17 mouse cellular contexts compared by ENCODE assay signal in genomic region chr11:29092403-29092802, GRCm38 (mm10). TPM values are rescaled to one million over a fixed set of nuclear protein-coding genes. Genes with fewer than 3 reads are reported as not detected.
DNase-seq lines count a peak whose midpoint lies in the region; ATAC-seq and TF ChIP-seq lines count a peak whose summit lies in the region.
"Had no signal": no experiment of that assay in that cellular context is flagged by ENCODE, and none has a peak within 500 bp of the region (broad histone marks: within the 10 kb centered on the region; RNA-seq: fewer than 3 reads in every experiment).

No protein-coding gene starts in this region.

- H3K4me3 ChIP-seq in kidney, adult 2 months (ENCODE audit: insufficient read depth, low read depth, low read length) = no peak overlapping the region
- no peak overlapping the region for H3K4me3 ChIP-seq in lung, embryonic 14.5 days (ENCODE audit: low read depth, low read length)
- H3K4me3 ChIP-seq in embryonic facial prominence, embryonic 14.5 days (ENCODE audit: low read depth, low read length) = no peak overlapping the region
- H3K4me3 ChIP-seq: embryonic facial prominence, embryonic 15.5 days; forebrain, embryonic 12.5 days; hindbrain, embryonic 15.5 days; limb, embryonic 12.5 days; neural tube, embryonic 12.5 days had no signal

- H3K4me1 ChIP-seq in kidney, adult 2 months (ENCODE audit: control insufficient read depth, insufficient read depth, low read length) = no peaks in the 10 kb centered on the region
- no peaks in the 10 kb centered on the region for H3K4me1 ChIP-seq in lung, embryonic 14.5 days (ENCODE audit: insufficient read depth)
- no peaks in the 10 kb centered on the region for H3K4me1 ChIP-seq in embryonic facial prominence, embryonic 14.5 days (ENCODE audit: control insufficient read depth, insufficient read depth, low read length)
- H3K4me1 ChIP-seq: embryonic facial prominence, embryonic 15.5 days; forebrain, embryonic 12.5 days; hindbrain, embryonic 15.5 days; limb, embryonic 12.5 days; neural tube, embryonic 12.5 days had no signal

- no peak for TF ChIP-seq CTCF in kidney, adult 2 months (conservative IDR thresholded peaks at IDR 0.05; ENCODE audit: insufficient read depth, insufficient read length, low read depth, low read length)
- TF ChIP-seq CTCF in lung, embryonic 14.5 days (IDR thresholded peaks at IDR 0.05; ENCODE audit: low read depth) = peak; percentile 14; the same call in 1 of the 2 replicates

- DNase-seq in cerebellum, postnatal 10 days = peak; percentile 7 to 15
- no peak for DNase-seq in cerebellum, postnatal 4 days (ENCODE audit: low spot score in 2 of 2)
- peak; percentile 24 for DNase-seq in kidney, adult 2 months
- DNase-seq in kidney, postnatal 25 days = no peak
- peak; percentile 2 for DNase-seq in lung, embryonic 14.5 days
- no peak for DNase-seq in lung, postnatal 25 days (ENCODE audit: low spot score)
- peak; percentile 12 for DNase-seq in embryonic facial prominence, embryonic 14.5 days (ENCODE audit: low spot score)
- no peak for DNase-seq in spleen, adult 18-20 months
- DNase-seq: cerebellum, adult 11 months; cerebellum, postnatal 36 days; heart, postnatal 14 days; kidney, postnatal 10 days had no signal

- H3K4me2 ChIP-seq in lung, embryonic 14.5 days = no peak overlapping the region
- no peak overlapping the region for H3K4me2 ChIP-seq in embryonic facial prominence, embryonic 14.5 days (ENCODE audit: low read depth, low read length)
- H3K4me2 ChIP-seq: embryonic facial prominence, embryonic 15.5 days; forebrain, embryonic 12.5 days; hindbrain, embryonic 15.5 days; limb, embryonic 12.5 days; neural tube, embryonic 12.5 days had no signal

- TF ChIP-seq POLR2A in kidney, adult 2 months (IDR thresholded peaks at IDR 0.05; ENCODE audit: low read depth, low read length) = no peak

- H3K27me3 ChIP-seq in kidney, adult 2 months (replicated peaks; ENCODE audit: control insufficient read depth, insufficient read depth, low read length) = no peaks in the 10 kb centered on the region; the same call in 1 of the 2 replicates
- no peaks in the 10 kb centered on the region for H3K27me3 ChIP-seq in lung, embryonic 14.5 days (ENCODE audit: insufficient read depth, low read length)
- no peaks in the 10 kb centered on the region for H3K27me3 ChIP-seq in embryonic facial prominence, embryonic 14.5 days (replicated peaks; ENCODE audit: control insufficient read depth, insufficient read depth, low read length)
- H3K27me3 ChIP-seq: embryonic facial prominence, embryonic 15.5 days; forebrain, embryonic 12.5 days; hindbrain, embryonic 15.5 days; limb, embryonic 12.5 days; neural tube, embryonic 12.5 days had no signal

- no peaks in the 10 kb centered on the region for H3K36me3 ChIP-seq in kidney, adult 2 months (ENCODE audit: control insufficient read depth, insufficient read depth, low read length)
- no peaks in the 10 kb centered on the region for H3K36me3 ChIP-seq in lung, embryonic 14.5 days (ENCODE audit: insufficient read depth)
- no peaks in the 10 kb centered on the region for H3K36me3 ChIP-seq in embryonic facial prominence, embryonic 14.5 days (ENCODE audit: control insufficient read depth, insufficient read depth, low read length)
- H3K36me3 ChIP-seq: embryonic facial prominence, embryonic 15.5 days; forebrain, embryonic 12.5 days; hindbrain, embryonic 15.5 days; limb, embryonic 12.5 days; neural tube, embryonic 12.5 days had no signal

- WGBS in kidney, adult 2 months = 61% methylated on average over 2 of the region's 2 CpGs
- WGBS in lung, embryonic 14.5 days = 76% methylated on average over 2 of the region's 2 CpGs
- 82% methylated on average over 2 of the region's 2 CpGs for WGBS in embryonic facial prominence, embryonic 14.5 days

- ATAC-seq in lung, embryonic 14.5 days (ENCODE audit: insufficient read depth) = no peak
- no peak for ATAC-seq in embryonic facial prominence, embryonic 14.5 days (ENCODE audit: low read depth)

- no peak overlapping the region for H3K27ac ChIP-seq in kidney, adult 2 months (ENCODE audit: insufficient read depth, low read depth, low read length)
- no peak overlapping the region for H3K27ac ChIP-seq in lung, embryonic 14.5 days (ENCODE audit: low read depth)
- H3K27ac ChIP-seq in embryonic facial prominence, embryonic 14.5 days (replicated peaks; ENCODE audit: low read depth, low read length) = no peak overlapping the region
- H3K27ac ChIP-seq: embryonic facial prominence, embryonic 15.5 days; forebrain, embryonic 12.5 days; hindbrain, embryonic 15.5 days; limb, embryonic 12.5 days; neural tube, embryonic 12.5 days had no signal

- H3K9ac ChIP-seq in lung, embryonic 14.5 days = no peak overlapping the region
- no peak overlapping the region for H3K9ac ChIP-seq in embryonic facial prominence, embryonic 14.5 days (ENCODE audit: low read depth, low read length)
- H3K9ac ChIP-seq: embryonic facial prominence, embryonic 15.5 days; forebrain, embryonic 12.5 days; hindbrain, embryonic 15.5 days; limb, embryonic 12.5 days; neural tube, embryonic 12.5 days had no signal

- no peaks in the 10 kb centered on the region for H3K9me3 ChIP-seq in lung, embryonic 14.5 days (ENCODE audit: low read depth, low read length)
- no peaks in the 10 kb centered on the region for H3K9me3 ChIP-seq in embryonic facial prominence, embryonic 14.5 days (ENCODE audit: control insufficient read depth, low read length)
- H3K9me3 ChIP-seq: embryonic facial prominence, embryonic 15.5 days; forebrain, embryonic 12.5 days; hindbrain, embryonic 15.5 days; limb, embryonic 12.5 days; neural tube, embryonic 12.5 days had no signal

RNA-seq across cellular contexts. Expression of gene Pnpt1, which starts 38.1 kb away (rescaled TPM):
- 13.5 and 13.7 TPM in 2 replicates for polyA plus RNA-seq in kidney, adult 2 months (2012; rRNA removed)
- polyA plus RNA-seq in lung, embryonic 14.5 days (2014; fragmentation: Nextera tagmentation; extraction: Ambion mirVana) = 42.0 and 43.2 TPM in 2 replicates
- polyA plus RNA-seq in embryonic facial prominence, embryonic 14.5 days (2014; fragmentation: Nextera tagmentation; extraction: Ambion mirVana) = 34.9 and 39.0 TPM in 2 replicates

Comparison
In these comparisons a context has a peak if more than half of its experiments do, and no peak if none do; other contexts are left out.
1. DNase-seq: peak in cerebellum, postnatal 10 days (2 of 2), kidney, adult 2 months (single experiment), lung, embryonic 14.5 days (single experiment) and embryonic facial prominence, embryonic 14.5 days (single experiment); none in cerebellum, postnatal 4 days (0 of 2), kidney, postnatal 25 days (0 of 2), lung, postnatal 25 days (single experiment) and spleen, adult 18-20 months (0 of 2).